Mouse (Mus musculus) limb, embryonic 15.5 days (tissue): Measurements from ENCODE around the gene Brms1. TPM values are rescaled to one million over a fixed set of nuclear protein-coding genes. Genes with fewer than 3 reads are reported as not detected.
"Not testable (repeated sequence)": the region's sequence is repeated elsewhere in the genome, so short reads cannot be mapped to it uniquely, and the experiment has no call there.

Experiments
- ATAC-seq: fragments of 200-750 bp; cut with Nextera tagmentation; 2 replicates; pipeline ENCODE4 v1.8.0; 2017; ENCODE audit warnings: low read depth, moderate TSS enrichment; ENCODE audit not compliant: insufficient number of reproducible peaks, low FRiP score, low TSS enrichment
- H3K27ac ChIP-seq: fragments of 300-500 bp; sonication (generic); 2 replicates; pipeline ENCODE4 v1.5.1; 2015; ENCODE audit warnings: moderate library complexity, mild to moderate bottlenecking, inconsistent platforms
- H3K27me3 ChIP-seq: fragments of 300-500 bp; sonication (generic); 2 replicates; pipeline ENCODE4 v1.6.1; 2015; ENCODE audit warnings: inconsistent platforms
- H3K36me3 ChIP-seq: fragments of 300-500 bp; sonication (generic); 2 replicates; pipeline ENCODE4 v1.6.1; 2015; ENCODE audit warnings: inconsistent platforms
- H3K4me1 ChIP-seq: fragments of 300-500 bp; sonication (generic); 2 replicates; pipeline ENCODE4 v1.6.1; 2015; ENCODE audit warnings: inconsistent platforms
- H3K4me2 ChIP-seq: fragments of 300-500 bp; sonication (generic); 2 replicates; pipeline ENCODE4 v1.6.1; 2015; ENCODE audit warnings: mild to moderate bottlenecking, inconsistent platforms
- H3K4me3 ChIP-seq: fragments of 300-500 bp; sonication (generic); 2 replicates; pipeline ENCODE4 v1.5.1; 2015; ENCODE audit warnings: mild to moderate bottlenecking, inconsistent platforms
- H3K9ac ChIP-seq: fragments of 300-500 bp; sonication (generic); 2 replicates; pipeline ENCODE4 v1.6.1; 2015; ENCODE audit warnings: inconsistent platforms
- H3K9me3 ChIP-seq: fragments of 300-500 bp; sonication (generic); 2 replicates; pipeline ENCODE4 v1.6.1; 2016; ENCODE audit warnings: inconsistent platforms
- WGBS: fragments of 180-500 bp; shearing (Covaris S2); methylation state at CpG from one replicate; pipeline ENCODE4 v1.1.7; 2015; 5-methylcytosine and 5-hydroxymethylcytosine counted together
- polyA plus RNA-seq: library from polyadenylated mRNA; unstranded; fragments of >200 nt; fragmentation: Nextera tagmentation; extraction: Ambion mirVana; gene quantifications from 2 replicates; pipeline ENCODE4 v1.2.1, GENCODE M21; 2015

Brms1 gene
- polyA plus RNA-seq, 1 experiment from 2014 or later: 42.4 TPM

DNA sequence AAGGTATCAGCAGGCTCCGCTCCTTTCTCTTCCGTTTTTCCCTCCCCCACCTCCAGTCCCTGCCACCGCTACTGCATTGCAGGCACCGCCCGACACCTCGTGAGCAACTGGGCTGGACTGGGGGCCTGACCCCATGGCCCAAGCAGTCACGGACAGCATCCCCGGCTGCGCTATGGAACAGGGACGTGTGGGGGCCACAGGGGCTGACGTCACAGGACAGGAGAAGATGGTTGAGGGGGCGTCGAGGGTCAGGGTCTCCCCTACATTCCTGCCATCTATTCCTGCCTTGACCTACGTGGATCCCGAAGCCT lies 43.6 kb downstream of the Brms1 start:
- ATAC-seq: no peak
- peaks cover 29% of the 10 kb centered on the region for H3K4me1 ChIP-seq
- H3K27ac ChIP-seq: no peak overlapping the region
- H3K9ac ChIP-seq: no peak overlapping the region
- WGBS: 6% methylated on average over 15 of the region's 15 CpGs
- H3K9me3 ChIP-seq: no peaks in the 10 kb centered on the region
- H3K27me3 ChIP-seq: peaks cover 69% of the 10 kb centered on the region
- peak overlapping the region; percentile 45 for H3K4me3 ChIP-seq
- H3K4me2 ChIP-seq: peak overlapping the region; percentile 77
- no peaks in the 10 kb centered on the region; the same call in 1 of the 2 replicates for H3K36me3 ChIP-seq

GRCm38 (mm10) chr19:5085145-5085863 lies 44.1 kb downstream of the Brms1 start, which contains the start of gene Tmem151a:
Tmem151a (minus strand) TSS chr19:5085531.
- no peak for ATAC-seq

DNA sequence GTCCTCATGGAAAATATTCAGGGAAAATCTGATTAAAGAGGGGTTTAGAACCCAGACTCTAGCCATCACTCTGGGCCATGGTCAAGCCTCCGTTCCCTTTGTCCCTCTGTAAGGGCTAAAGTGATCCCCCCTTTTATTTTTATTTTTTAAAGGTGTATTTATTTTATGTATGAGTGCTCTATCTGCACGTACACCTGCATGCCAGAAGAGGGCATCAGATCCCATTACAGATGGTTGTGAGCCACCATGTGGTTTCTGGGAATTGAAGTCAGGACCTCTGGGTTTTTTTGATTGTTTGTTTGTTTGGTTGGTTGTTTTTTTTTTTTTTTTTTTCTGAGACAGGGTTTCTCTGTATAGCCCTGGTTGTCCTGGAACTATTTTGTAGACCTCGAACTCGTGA lies 45.4 kb downstream of the Brms1 start:
- ATAC-seq, H3K27ac ChIP-seq, H3K9ac ChIP-seq, H3K9me3 ChIP-seq, H3K4me2 ChIP-seq, H3K4me3 ChIP-seq: not testable (repeated sequence)
- Histone ChIP-seq H3K4me1 (peaks cover 29% of the 10 kb centered on the region), H3K36me3 (peaks cover 13% of the 10 kb centered on the region), H3K27me3 (peaks cover 51% of the 10 kb centered on the region)
- 52% methylated on average over 4 of the region's 4 CpGs for WGBS

More at GRCm38 (mm10) chr19:5085145-5085863, 44.1 kb downstream of the Brms1 start, which contains the start of gene Tmem151a:
- H3K9ac ChIP-seq: no peak within 1 kb of the TSS
- under 1% methylated on average over 64 of the region's 69 CpGs for WGBS
- H3K4me1 ChIP-seq: peaks cover 29% of the 10 kb centered on the region
- H3K4me3 ChIP-seq: peak within 1 kb of the TSS; percentile 45
- H3K36me3 ChIP-seq: peaks cover 1% of the 10 kb centered on the region
- H3K27ac ChIP-seq: no peak within 1 kb of the TSS
- no peaks in the 10 kb centered on the region for H3K9me3 ChIP-seq
- peaks cover 63% of the 10 kb centered on the region for H3K27me3 ChIP-seq
- peak within 1 kb of the TSS; percentile 77 for H3K4me2 ChIP-seq

DNA sequence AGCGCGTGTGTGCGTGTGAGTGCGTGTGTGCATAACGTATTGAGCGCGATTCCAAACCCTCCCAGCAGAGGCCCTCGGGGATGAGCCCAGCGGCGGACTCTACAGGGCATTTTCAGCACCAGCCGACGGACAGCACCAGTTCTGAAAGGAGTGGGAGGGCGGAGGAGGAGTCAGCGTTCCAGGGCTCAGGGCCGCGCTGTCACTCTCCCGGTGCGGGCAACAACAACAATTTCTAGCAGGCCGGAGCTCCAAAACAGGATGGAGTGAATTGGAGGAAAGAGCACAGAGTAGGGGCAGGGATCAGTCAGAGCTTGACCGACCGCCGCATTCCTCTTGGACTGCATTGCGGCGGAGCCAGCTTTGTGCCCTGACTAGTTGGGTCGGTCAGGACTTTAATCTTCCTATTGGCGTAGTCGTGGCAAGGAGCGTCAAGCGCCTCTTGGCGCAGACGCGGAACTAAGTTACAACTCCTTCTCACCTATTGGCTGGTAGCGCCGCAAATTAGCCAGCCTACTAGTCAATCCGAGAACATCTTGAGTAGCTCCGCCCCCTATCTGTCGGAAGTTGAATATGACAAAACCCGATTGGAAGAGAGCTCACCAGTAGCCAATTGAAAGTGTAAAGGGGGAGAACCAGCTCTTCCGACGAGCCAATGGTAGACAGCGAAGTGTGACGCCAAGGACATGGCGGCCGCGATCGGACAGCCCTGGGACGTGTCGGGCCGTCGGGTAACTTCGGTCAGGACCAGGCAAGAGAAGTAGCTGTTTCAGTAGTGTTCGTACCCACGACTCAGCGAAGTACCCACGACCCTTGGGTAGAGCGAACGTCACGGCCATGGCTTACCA lies 47.0 kb downstream of the Brms1 start, which contains the start of gene Yif1a:
Yif1a (plus strand) TSS at position 655 of the 845 bp plus-strand sequence.
- no peaks in the 10 kb centered on the region for H3K9me3 ChIP-seq
- WGBS: under 1% methylated on average over 58 of the region's 58 CpGs
- peak within 1 kb of the TSS; percentile 84 for H3K4me3 ChIP-seq
- peak; percentile 92 for ATAC-seq
- H3K4me1 ChIP-seq: peaks cover 29% of the 10 kb centered on the region
- H3K9ac ChIP-seq: peak within 1 kb of the TSS; percentile 68
- peak within 1 kb of the TSS; percentile 91 for H3K27ac ChIP-seq
- peaks cover 35% of the 10 kb centered on the region for H3K27me3 ChIP-seq
- H3K36me3 ChIP-seq: peaks cover 29% of the 10 kb centered on the region
- H3K4me2 ChIP-seq: peak within 1 kb of the TSS; percentile 80

- no peaks in the 10 kb centered on the region for H3K9me3 ChIP-seq
- peaks cover 23% of the 10 kb centered on the region for H3K27me3 ChIP-seq
- H3K27ac ChIP-seq: no peak overlapping the region
- no peak for ATAC-seq
- WGBS: 88% methylated on average over 4 of the region's 4 CpGs
- 0 out of 2 replicates have a peak overlapping the region, but pooled peaks have one; percentile 68 for H3K9ac ChIP-seq
- peak overlapping the region; percentile 84 for H3K4me3 ChIP-seq
- H3K4me1 ChIP-seq: peaks cover 36% of the 10 kb centered on the region
- H3K4me2 ChIP-seq: peak overlapping the region; percentile 80
- peaks cover 36% of the 10 kb centered on the region for H3K36me3 ChIP-seq
These were observed 48.2 kb downstream of the Brms1 start for GRCm38 (mm10) chr19:5089324-5089723.

DNA sequence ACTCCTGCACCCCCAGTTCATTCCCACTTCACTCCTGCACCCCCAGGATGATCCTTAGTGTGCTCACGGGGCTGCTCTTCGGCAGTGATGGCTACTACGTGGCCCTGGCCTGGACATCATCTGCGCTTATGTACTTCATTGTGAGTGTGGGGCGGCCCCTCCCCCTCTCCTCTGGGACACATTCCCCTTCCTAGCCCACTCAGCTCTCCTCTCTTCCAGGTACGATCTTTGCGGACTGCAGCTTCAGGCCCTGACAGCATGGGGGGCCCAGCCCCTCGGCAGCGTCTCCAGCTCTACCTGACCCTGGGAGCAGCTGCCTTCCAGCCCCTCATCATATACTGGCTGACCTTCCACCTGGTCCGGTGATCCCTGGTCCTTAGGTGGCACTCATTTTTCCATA lies 50.9 kb downstream of the Brms1 start:
- ATAC-seq: no peak
- no peak overlapping the region for H3K27ac ChIP-seq
- no peaks in the 10 kb centered on the region for H3K27me3 ChIP-seq
- no peak overlapping the region for H3K9ac ChIP-seq
- H3K4me2 ChIP-seq: no peak overlapping the region
- peaks cover 51% of the 10 kb centered on the region for H3K4me1 ChIP-seq
- no peak overlapping the region for H3K4me3 ChIP-seq
- H3K36me3 ChIP-seq: peaks cover 36% of the 10 kb centered on the region
- H3K9me3 ChIP-seq: no peaks in the 10 kb centered on the region
- 82% methylated on average over 10 of the region's 10 CpGs for WGBS

- no peak for ATAC-seq
- no peak overlapping the region for H3K4me2 ChIP-seq
- H3K27me3 ChIP-seq: no peaks in the 10 kb centered on the region
- H3K9ac ChIP-seq: no peak overlapping the region
- no peak overlapping the region for H3K27ac ChIP-seq
- H3K4me1 ChIP-seq: peaks cover 59% of the 10 kb centered on the region
- no peak overlapping the region for H3K4me3 ChIP-seq
- WGBS: 63% methylated on average over 12 of the region's 12 CpGs
- H3K36me3 ChIP-seq: peaks cover 36% of the 10 kb centered on the region
- H3K9me3 ChIP-seq: no peaks in the 10 kb centered on the region
These were observed 52.5 kb downstream of the Brms1 start for GRCm38 (mm10) chr19:5093481-5094242.

- H3K4me1 ChIP-seq: peaks cover 61% of the 10 kb centered on the region
- H3K9ac ChIP-seq: no peak overlapping the region
- ATAC-seq: no peak
These were observed 53.1 kb downstream of the Brms1 start for GRCm38 (mm10) chr19:5094243-5094632.

GRCm38 (mm10) chr19:5094746-5095417 lies 53.7 kb downstream of the Brms1 start:
- WGBS: 41% methylated on average over 11 of the region's 11 CpGs
- H3K4me1 ChIP-seq: peaks cover 61% of the 10 kb centered on the region
- no peaks in the 10 kb centered on the region for H3K27me3 ChIP-seq
- peak overlapping the region; percentile 31; the same call in 1 of the 2 replicates for H3K4me2 ChIP-seq
- no peak overlapping the region for H3K4me3 ChIP-seq
- ATAC-seq: no peak
- no peak overlapping the region for H3K27ac ChIP-seq
- H3K36me3 ChIP-seq: peaks cover 44% of the 10 kb centered on the region
- no peak overlapping the region for H3K9ac ChIP-seq
- no peaks in the 10 kb centered on the region for H3K9me3 ChIP-seq

More at GRCm38 (mm10) chr19:5094243-5094632, 53.1 kb downstream of the Brms1 start:
- WGBS: under 1% methylated on average over 21 of the region's 21 CpGs
- H3K9me3 ChIP-seq: no peaks in the 10 kb centered on the region
- H3K4me3 ChIP-seq: no peak overlapping the region
- H3K27me3 ChIP-seq: no peaks in the 10 kb centered on the region
- H3K36me3 ChIP-seq: peaks cover 37% of the 10 kb centered on the region
- H3K27ac ChIP-seq: no peak overlapping the region
- H3K4me2 ChIP-seq: peak overlapping the region; percentile 31; the same call in 1 of the 2 replicates

DNA sequence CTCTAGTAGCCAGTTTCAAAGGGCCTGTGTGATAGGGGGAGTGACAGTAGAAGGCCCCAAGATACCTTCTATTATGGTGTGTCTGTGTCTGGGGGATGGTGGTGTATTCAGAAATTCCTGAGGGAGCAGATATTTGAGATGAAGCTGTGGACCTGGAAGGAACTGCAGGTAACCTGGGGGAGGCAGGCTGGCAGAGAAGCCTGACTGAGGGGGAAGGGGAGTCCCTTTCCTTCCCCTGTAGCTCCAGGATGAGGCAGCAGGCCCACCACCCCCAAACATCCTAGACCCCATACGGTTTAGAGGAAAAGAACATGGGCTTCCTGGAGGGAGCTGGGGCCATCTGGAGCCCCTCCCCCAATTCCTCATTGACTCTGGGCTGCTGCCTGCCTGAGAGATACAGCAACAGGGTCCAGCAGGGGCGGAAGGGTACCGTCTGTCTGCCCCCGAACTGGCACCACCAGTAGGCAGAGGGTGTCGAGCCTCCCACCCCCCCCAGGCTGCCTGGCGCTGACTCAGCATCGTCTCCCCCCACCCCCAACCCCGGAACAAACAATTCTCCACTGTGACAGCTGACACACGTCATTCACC lies 54.8 kb downstream of the Brms1 start:
- ATAC-seq: no peak
- no peak overlapping the region for H3K4me2 ChIP-seq
- no peak overlapping the region for H3K27ac ChIP-seq
- H3K27me3 ChIP-seq: no peaks in the 10 kb centered on the region
- no peaks in the 10 kb centered on the region for H3K9me3 ChIP-seq
- peaks cover 47% of the 10 kb centered on the region for H3K36me3 ChIP-seq
- WGBS: 8% methylated on average over 9 of the region's 9 CpGs
- H3K4me3 ChIP-seq: no peak overlapping the region
- H3K9ac ChIP-seq: no peak overlapping the region
- H3K4me1 ChIP-seq: peaks cover 63% of the 10 kb centered on the region
